Mouse (Mus musculus): ENCODE results near the gene Pts. TPM values are rescaled to one million over a fixed set of nuclear protein-coding genes. Genes with fewer than 3 reads are reported as not detected.

Gene Pts
- polyA plus RNA-seq, 1 experiment from 2014 or later = 98.8 TPM

- Histone ChIP-seq H3K4me3 (no peak overlapping the region), H3K36me3 (peaks cover 6% of the 10 kb centered on the region), H3K27me3 (replicated peaks) (no peaks in the 10 kb centered on the region), H3K27ac (no peak overlapping the region), H3K9ac (no peak overlapping the region), H3K4me1 (peaks cover 10% of the 10 kb centered on the region), H3K4me2 (replicated peaks) (no peak overlapping the region), H3K9me3 (no peaks in the 10 kb centered on the region)
- ATAC-seq (ENCODE audit: low FRiP score, low read depth) = no peak
- 95% methylated on average over 5 of the region's 5 CpGs for WGBS
Measured at GRCm38 (mm10) chr9:50524936-50525335, 3.6 kb downstream of the Pts start.

- H3K36me3 ChIP-seq = peaks cover 6% of the 10 kb centered on the region
- ATAC-seq (ENCODE audit: low FRiP score, low read depth) = no peak
- H3K27ac ChIP-seq = no peak overlapping the region
- no peak overlapping the region for H3K9ac ChIP-seq
- no peak overlapping the region for H3K4me2 ChIP-seq (replicated peaks)
- H3K4me1 ChIP-seq = peaks cover 4% of the 10 kb centered on the region
- WGBS = 87% methylated on average over 5 of the region's 5 CpGs
- no peaks in the 10 kb centered on the region for H3K9me3 ChIP-seq
- no peak overlapping the region for H3K4me3 ChIP-seq
- H3K27me3 ChIP-seq (replicated peaks) = no peaks in the 10 kb centered on the region
Measured at GRCm38 (mm10) chr9:50522574-50522973, 6.0 kb downstream of the Pts start.

DNA sequence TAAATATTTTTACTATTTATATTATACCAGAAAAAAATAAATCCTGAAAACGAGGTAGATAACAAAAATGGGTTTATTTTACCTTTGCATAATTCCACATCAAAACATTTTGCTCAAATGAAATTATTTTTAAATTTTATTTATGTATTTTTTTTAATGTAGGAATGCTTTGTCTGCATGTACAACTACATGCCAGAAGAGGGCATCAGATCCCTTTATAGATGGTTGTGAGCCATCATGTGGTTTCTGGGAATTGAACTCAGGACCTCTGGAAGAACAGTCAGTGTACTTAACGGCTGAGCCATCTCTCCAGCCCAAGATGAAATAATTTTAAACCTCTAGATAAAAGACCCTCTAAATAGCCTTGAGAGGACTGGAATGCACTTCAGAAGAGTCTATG is 7.0 kb downstream of the Pts start:
- Histone ChIP-seq H3K9ac (no peak overlapping the region), H3K4me2 (replicated peaks) (no peak overlapping the region), H3K4me3 (no peak overlapping the region), H3K9me3 (no peaks in the 10 kb centered on the region), H3K36me3 (peaks cover 6% of the 10 kb centered on the region), H3K4me1 (no peaks in the 10 kb centered on the region), H3K27ac (no peak overlapping the region), H3K27me3 (replicated peaks) (no peaks in the 10 kb centered on the region)
- no peak for ATAC-seq (ENCODE audit: low FRiP score, low read depth)
- WGBS = 65% methylated on average over 2 of the region's 2 CpGs

DNA sequence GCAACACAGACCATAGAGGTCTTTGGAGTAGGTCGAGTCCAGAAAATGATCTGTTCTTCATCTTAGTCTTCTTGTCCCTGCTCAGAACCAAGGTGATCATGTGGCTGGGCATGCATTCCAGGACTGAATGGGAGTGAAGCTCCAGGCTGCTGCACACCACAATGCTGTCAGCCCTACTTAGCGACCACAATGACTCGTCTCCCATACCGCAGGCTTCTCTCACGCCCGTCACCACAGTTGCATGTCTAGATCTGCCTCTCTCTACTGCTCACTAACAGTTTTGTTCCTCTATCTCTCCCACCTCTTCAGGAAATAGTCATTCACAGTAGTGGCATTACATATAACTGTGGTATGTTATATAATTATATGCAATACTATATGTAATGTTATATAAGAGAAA is 7.8 kb downstream of the Pts start:
- 87% methylated on average over 6 of the region's 6 CpGs for WGBS
- Histone ChIP-seq H3K9ac (no peak overlapping the region), H3K4me1 (no peaks in the 10 kb centered on the region), H3K27me3 (replicated peaks) (no peaks in the 10 kb centered on the region), H3K36me3 (peaks cover 6% of the 10 kb centered on the region), H3K27ac (no peak overlapping the region), H3K4me2 (replicated peaks) (no peak overlapping the region), H3K9me3 (no peaks in the 10 kb centered on the region), H3K4me3 (no peak overlapping the region)
- ATAC-seq (ENCODE audit: low FRiP score, low read depth) = no peak

GRCm38 (mm10) chr9:50518781-50519180 is 9.7 kb downstream of the Pts start:
- 16% methylated on average over 2 of the region's 2 CpGs for WGBS
- no peak for ATAC-seq (ENCODE audit: low FRiP score, low read depth)
- H3K36me3 ChIP-seq = no peaks in the 10 kb centered on the region

GRCm38 (mm10) chr9:50515462-50515861 is 13.1 kb downstream of the Pts start:
- H3K4me3 ChIP-seq = no peak overlapping the region
- ATAC-seq (ENCODE audit: low FRiP score, low read depth) = no peak
- no peaks in the 10 kb centered on the region for H3K36me3 ChIP-seq
- no peaks in the 10 kb centered on the region for H3K4me1 ChIP-seq
- no peaks in the 10 kb centered on the region for H3K9me3 ChIP-seq
- no peak overlapping the region for H3K27ac ChIP-seq
- 83% methylated on average over 5 of the region's 5 CpGs for WGBS
- H3K9ac ChIP-seq = no peak overlapping the region
- no peak overlapping the region for H3K4me2 ChIP-seq (replicated peaks)
- H3K27me3 ChIP-seq (replicated peaks) = no peaks in the 10 kb centered on the region

More at GRCm38 (mm10) chr9:50518781-50519180, 9.7 kb downstream of the Pts start:
- no peaks in the 10 kb centered on the region for H3K27me3 ChIP-seq (replicated peaks)
- H3K4me1 ChIP-seq = no peaks in the 10 kb centered on the region
- H3K9me3 ChIP-seq = no peaks in the 10 kb centered on the region
- no peak overlapping the region for H3K9ac ChIP-seq
- H3K27ac ChIP-seq = no peak overlapping the region
- H3K4me2 ChIP-seq (replicated peaks) = no peak overlapping the region
- H3K4me3 ChIP-seq = no peak overlapping the region

GRCm38 (mm10) chr9:50507570-50507969 is 21.0 kb downstream of the Pts start:
- Histone ChIP-seq H3K9ac (no peak overlapping the region), H3K4me3 (no peak overlapping the region), H3K9me3 (no peaks in the 10 kb centered on the region), H3K27ac (no peak overlapping the region), H3K36me3 (no peaks in the 10 kb centered on the region), H3K27me3 (replicated peaks) (no peaks in the 10 kb centered on the region), H3K4me2 (replicated peaks) (no peak overlapping the region), H3K4me1 (0 out of 2 replicates have a peak, but pooled peaks cover 4% of the 10 kb centered on the region)
- WGBS = 87% methylated on average over 7 of the region's 7 CpGs
- ATAC-seq (ENCODE audit: low FRiP score, low read depth) = no peak

- H3K9me3 ChIP-seq = no peaks in the 10 kb centered on the region
- WGBS = 50% methylated on average over 6 of the region's 6 CpGs
- H3K36me3 ChIP-seq = no peaks in the 10 kb centered on the region
- H3K9ac ChIP-seq = no peak overlapping the region
- no peak overlapping the region for H3K4me3 ChIP-seq
- no peaks in the 10 kb centered on the region for H3K27me3 ChIP-seq (replicated peaks)
- H3K27ac ChIP-seq = no peak overlapping the region
- H3K4me1 ChIP-seq = 0 out of 2 replicates have a peak, but pooled peaks cover 4% of the 10 kb centered on the region
- H3K4me2 ChIP-seq (replicated peaks) = no peak overlapping the region
- ATAC-seq (ENCODE audit: low FRiP score, low read depth) = no peak
Measured at GRCm38 (mm10) chr9:50505405-50505804, 23.1 kb downstream of the Pts start.

DNA sequence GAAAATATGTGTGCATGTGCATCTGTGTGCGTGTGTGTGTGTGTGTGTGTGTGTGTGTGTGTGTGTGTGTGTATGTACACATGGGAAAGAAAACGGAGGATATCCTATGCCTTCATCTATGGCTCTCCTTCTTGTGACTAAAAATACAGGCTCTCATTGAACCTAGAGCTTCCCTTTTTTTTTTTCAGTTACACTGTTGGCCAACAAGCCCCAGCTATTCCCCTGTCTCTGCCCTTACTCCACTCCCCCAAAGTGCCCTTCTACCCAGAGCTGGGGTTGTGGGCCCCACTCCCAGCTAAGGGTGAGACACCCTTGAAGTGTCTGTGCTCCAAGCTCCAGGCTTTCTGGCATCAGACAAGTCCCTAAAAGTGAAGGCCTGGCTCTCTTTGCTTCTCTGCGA is 25.6 kb downstream of the Pts start:
- H3K4me2 ChIP-seq (replicated peaks) = no peak overlapping the region
- WGBS = 88% methylated on average over 3 of the region's 3 CpGs
- H3K4me1 ChIP-seq = 0 out of 2 replicates have a peak, but pooled peaks cover 4% of the 10 kb centered on the region
- no peaks in the 10 kb centered on the region for H3K9me3 ChIP-seq
- no peak overlapping the region for H3K9ac ChIP-seq
- H3K4me3 ChIP-seq = no peak overlapping the region
- H3K27ac ChIP-seq = no peak overlapping the region
- H3K36me3 ChIP-seq = no peaks in the 10 kb centered on the region
- H3K27me3 ChIP-seq (replicated peaks) = no peaks in the 10 kb centered on the region
- no peak for ATAC-seq (ENCODE audit: low FRiP score, low read depth)

GRCm38 (mm10) chr9:50500974-50501501 is 27.5 kb downstream of the Pts start:
- Histone ChIP-seq H3K27ac (no peak overlapping the region), H3K36me3 (no peaks in the 10 kb centered on the region), H3K9ac (peak overlapping the region; percentile 40; the same call in 1 of the 2 replicates), H3K4me1 (peaks cover 10% of the 10 kb centered on the region; the same call in 1 of the 2 replicates), H3K27me3 (replicated peaks) (no peaks in the 10 kb centered on the region), H3K9me3 (no peaks in the 10 kb centered on the region), H3K4me3 (peak overlapping the region; percentile 21), H3K4me2 (replicated peaks) (peak overlapping the region; percentile 55)
- WGBS = 27% methylated on average over 14 of the region's 14 CpGs
- peak; percentile 68; the same call in 1 of the 2 replicates for ATAC-seq (ENCODE audit: low FRiP score, low read depth)

DNA sequence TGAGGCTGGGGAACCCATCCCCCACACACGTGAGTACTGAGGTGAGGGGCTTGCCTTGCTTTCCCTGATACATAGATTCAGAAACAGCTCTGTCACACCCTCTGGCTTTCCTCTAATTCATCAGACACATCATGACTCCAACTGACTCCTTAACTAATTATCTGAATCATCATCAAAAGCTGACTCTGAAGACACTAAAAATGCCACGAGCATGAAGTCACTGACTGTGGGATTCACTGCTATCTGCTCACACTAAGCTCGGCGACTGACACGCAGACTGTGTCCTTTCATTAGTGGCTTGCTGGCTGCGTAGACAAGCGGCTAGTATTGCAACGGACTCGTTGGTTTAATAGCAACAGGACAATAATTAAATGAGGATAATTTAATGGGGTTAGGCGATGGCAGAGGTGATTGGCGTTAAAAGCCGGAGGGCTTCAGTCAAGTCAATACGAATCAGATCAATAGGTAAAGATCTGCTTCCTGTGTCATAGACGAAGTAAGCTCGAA is 28.0 kb downstream of the Pts start:
- Histone ChIP-seq H3K9me3 (no peaks in the 10 kb centered on the region), H3K4me2 (replicated peaks) (peak overlapping the region; percentile 55), H3K4me1 (peaks cover 10% of the 10 kb centered on the region; the same call in 1 of the 2 replicates), H3K36me3 (no peaks in the 10 kb centered on the region), H3K27me3 (replicated peaks) (no peaks in the 10 kb centered on the region), H3K9ac (peak overlapping the region; percentile 40; the same call in 1 of the 2 replicates), H3K4me3 (peak overlapping the region; percentile 21), H3K27ac (no peak overlapping the region; the same call in 1 of the 2 replicates)
- no peak for ATAC-seq (ENCODE audit: low FRiP score, low read depth)
- whole genome bisulfite sequencing = 70% methylated on average over 15 of the region's 15 CpGs

DNA sequence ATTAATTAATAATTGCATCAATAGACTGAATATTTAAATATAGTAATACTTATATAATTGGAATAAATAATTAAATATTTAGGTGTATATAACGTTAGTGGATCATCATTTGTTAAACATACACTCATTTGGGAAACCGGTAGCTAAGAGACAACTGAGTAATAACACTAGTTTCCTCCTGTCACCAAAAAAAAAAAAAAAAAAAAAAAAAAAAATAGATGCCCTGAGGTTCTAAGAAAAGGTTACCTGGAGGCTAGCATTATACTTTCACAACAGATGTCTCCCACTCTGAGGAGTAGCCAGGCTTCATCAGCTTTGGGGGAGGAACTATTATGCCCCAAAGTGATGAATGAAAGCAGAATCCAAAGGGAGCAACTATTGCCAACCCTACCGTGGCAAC is 28.7 kb downstream of the Pts start:
- 86% methylated on average over 3 of the region's 3 CpGs for WGBS

DNA sequence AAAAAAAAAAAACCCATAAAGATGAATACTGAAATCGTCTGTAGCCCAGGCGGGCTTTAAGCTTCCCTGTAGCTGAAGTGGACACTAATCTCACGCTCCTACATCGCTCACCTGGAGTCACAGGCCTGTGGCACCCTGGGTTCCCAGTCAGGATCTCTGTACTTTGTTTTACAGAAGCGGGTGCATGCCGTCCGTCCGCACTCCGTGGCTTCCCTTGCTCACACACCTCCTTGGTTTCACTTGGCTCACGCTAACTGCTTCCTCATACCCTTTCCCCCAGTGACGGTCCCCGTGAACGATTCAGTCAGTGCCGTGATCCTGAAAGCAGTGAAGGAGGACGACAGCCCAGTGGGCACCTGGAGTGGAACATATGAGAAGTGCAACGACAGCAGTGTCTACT is 29.7 kb downstream of the Pts start:
- no peaks in the 10 kb centered on the region for H3K36me3 ChIP-seq
- H3K27ac ChIP-seq = no peak overlapping the region
- no peaks in the 10 kb centered on the region for H3K9me3 ChIP-seq
- H3K4me2 ChIP-seq (replicated peaks) = no peak overlapping the region
- no peaks in the 10 kb centered on the region for H3K27me3 ChIP-seq (replicated peaks)
- peaks cover 10% of the 10 kb centered on the region; the same call in 1 of the 2 replicates for H3K4me1 ChIP-seq
- no peak overlapping the region for H3K4me3 ChIP-seq
- H3K9ac ChIP-seq = no peak overlapping the region
- 88% methylated on average over 16 of the region's 16 CpGs for WGBS
- ATAC-seq (ENCODE audit: low FRiP score, low read depth) = no peak

More for the DNA sequence above, 28.7 kb downstream of the Pts start:
- Histone ChIP-seq H3K4me1 (peaks cover 10% of the 10 kb centered on the region; the same call in 1 of the 2 replicates), H3K36me3 (no peaks in the 10 kb centered on the region), H3K4me3 (no peak overlapping the region), H3K27me3 (replicated peaks) (no peaks in the 10 kb centered on the region), H3K4me2 (replicated peaks) (peak overlapping the region; percentile 55; the same call in 1 of the 2 replicates), H3K9me3 (no peaks in the 10 kb centered on the region), H3K9ac (no peak overlapping the region), H3K27ac (no peak overlapping the region)
- ATAC-seq (ENCODE audit: low FRiP score, low read depth) = no peak

Data from neural tube, embryonic 12.5 days (tissue).